1 mouse cellular context compared by ENCODE assay signal in genomic region chr7:143020764-143021163, GRCm38 (mm10).
TF ChIP-seq lines count a peak whose summit lies in the region.

No protein-coding gene starts in this region.

TF ChIP-seq in MEL, 35 proteins besides CTCF, POLR2A, EP300 and RAD21:
- no peak for TF ChIP-seq MAZ (IDR thresholded peaks at IDR 0.05; ENCODE audit: low read depth, low read length)
- no peak for TF ChIP-seq MAX (IDR thresholded peaks at IDR 0.05; ENCODE audit: low read length)
- TF ChIP-seq USF2 (IDR thresholded peaks at IDR 0.05; ENCODE audit: borderline replicate concordance in 1 of 2, insufficient read depth in 1 of 2, low read depth in 1 of 2, low read length in 2 of 2): no peak
- no peak for TF ChIP-seq POLR2AphosphoS5 (IDR thresholded peaks at IDR 0.05; ENCODE audit: borderline replicate concordance, low read depth, low read length)
- no peak for TF ChIP-seq ETS1 (IDR thresholded peaks at IDR 0.05; ENCODE audit: low read depth, low read length)
- no peak for TF ChIP-seq CHD1 (IDR thresholded peaks at IDR 0.05; ENCODE audit: low read depth, low read length)
- TF ChIP-seq RCOR1 (IDR thresholded peaks at IDR 0.05; ENCODE audit: low read depth, low read length): no peak
- no peak for TF ChIP-seq POLR2AphosphoS2 (IDR thresholded peaks at IDR 0.05; ENCODE audit: low read length)
- TF ChIP-seq ZKSCAN1 (IDR thresholded peaks at IDR 0.05; ENCODE audit: low read depth, low read length): no peak
